Mouse (Mus musculus): Measurements from ENCODE around the gene Cd28. TPM values are rescaled to one million over a fixed set of nuclear protein-coding genes. Genes with fewer than 3 reads are reported as not detected.

Gene Cd28
- 0.62 and 0.88 TPM in 2 replicates for polyA plus RNA-seq (2012; rRNA removed)

- no peak for DNase-seq (ENCODE audit: low spot score)
Observed at GRCm38 (mm10) chr1:60716567-60716966, at the start of gene Cd28. Cd28 (plus strand) TSS chr1:60716800.

- no peak for DNase-seq (ENCODE audit: low spot score)
Observed at GRCm38 (mm10) chr1:60667873-60668616, 48.6 kb upstream of the Cd28 start.

- no peak for DNase-seq (ENCODE audit: low spot score)
Observed at GRCm38 (mm10) chr1:60669048-60669447, 47.6 kb upstream of the Cd28 start.

- DNase-seq (ENCODE audit: low spot score): no peak
Observed at GRCm38 (mm10) chr1:60669664-60670063, 46.9 kb upstream of the Cd28 start.

- no peak for DNase-seq (ENCODE audit: low spot score)
Observed at GRCm38 (mm10) chr1:60670172-60670571, 46.4 kb upstream of the Cd28 start.

GRCm38 (mm10) chr1:60683766-60684165 is 32.8 kb upstream of the Cd28 start:
- DNase-seq (ENCODE audit: low spot score): no peak

- no peak for DNase-seq (ENCODE audit: low spot score)
Observed at GRCm38 (mm10) chr1:60696115-60696895, 20.3 kb upstream of the Cd28 start.

- DNase-seq (ENCODE audit: low spot score): no peak
Observed at GRCm38 (mm10) chr1:60702641-60703040, 14.0 kb upstream of the Cd28 start.

- DNase-seq (ENCODE audit: low spot score): no peak
Observed at GRCm38 (mm10) chr1:60713238-60713637, 3.4 kb upstream of the Cd28 start.

- DNase-seq (ENCODE audit: low spot score): no peak
Observed at GRCm38 (mm10) chr1:60715651-60716196, 876 bp upstream of the Cd28 start.

GRCm38 (mm10) chr1:60718580-60718979 is 2.0 kb downstream of the Cd28 start:
- DNase-seq (ENCODE audit: low spot score): no peak

GRCm38 (mm10) chr1:60723555-60723954 is 7.0 kb downstream of the Cd28 start:
- DNase-seq (ENCODE audit: low spot score): no peak

GRCm38 (mm10) chr1:60731940-60732339 is 15.3 kb downstream of the Cd28 start:
- no peak for DNase-seq (ENCODE audit: low spot score)

- DNase-seq (ENCODE audit: low spot score): no peak
Observed at GRCm38 (mm10) chr1:60735072-60735907, 18.7 kb downstream of the Cd28 start.

- no peak for DNase-seq (ENCODE audit: low spot score)
Observed at GRCm38 (mm10) chr1:60735908-60736280, 19.3 kb downstream of the Cd28 start.

GRCm38 (mm10) chr1:60744266-60744665 is 27.7 kb downstream of the Cd28 start:
- no peak for DNase-seq (ENCODE audit: low spot score)

GRCm38 (mm10) chr1:60745664-60746063 is 29.1 kb downstream of the Cd28 start:
- DNase-seq (ENCODE audit: low spot score): no peak

GRCm38 (mm10) chr1:60746153-60746552 is 29.6 kb downstream of the Cd28 start:
- DNase-seq (ENCODE audit: low spot score): no peak

- no peak for DNase-seq (ENCODE audit: low spot score)
Observed at GRCm38 (mm10) chr1:60746856-60747255, 30.3 kb downstream of the Cd28 start.

GRCm38 (mm10) chr1:60748286-60748685 is 31.7 kb downstream of the Cd28 start:
- no peak for DNase-seq (ENCODE audit: low spot score)

- DNase-seq (ENCODE audit: low spot score): no peak
Observed at GRCm38 (mm10) chr1:60748936-60749335, 32.3 kb downstream of the Cd28 start.

- no peak for DNase-seq (ENCODE audit: low spot score)
Observed at GRCm38 (mm10) chr1:60749346-60749840, 32.8 kb downstream of the Cd28 start.
